Mouse (Mus musculus) neural tube, embryonic 13.5 days (tissue): ENCODE data around the gene Atp6v1fnb. TPM values are rescaled to one million over a fixed set of nuclear protein-coding genes. Genes with fewer than 3 reads are reported as not detected.

Experiments
- ATAC-seq: fragments of 200-750 bp; cut with Nextera tagmentation; 2 replicates; pipeline ENCODE4 v1.8.0; 2017; ENCODE audit warnings: low read depth, mild to moderate bottlenecking, moderate TSS enrichment, moderate library complexity
- H3K27ac ChIP-seq: fragments of 300-500 bp; sonication (generic); replicated peaks from 2 replicates; pipeline ENCODE4 v1.5.1; 2015; ENCODE audit warnings: moderate library complexity, mild to moderate bottlenecking, inconsistent platforms
- H3K27me3 ChIP-seq: fragments of 300-500 bp; sonication (generic); 2 replicates; pipeline ENCODE4 v1.6.1; 2015; ENCODE audit warnings: mild to moderate bottlenecking, inconsistent platforms
- H3K36me3 ChIP-seq: fragments of 300-500 bp; sonication (generic); 2 replicates; pipeline ENCODE4 v1.6.1; 2015; ENCODE audit warnings: mild to moderate bottlenecking, inconsistent platforms
- H3K4me1 ChIP-seq: fragments of 300-500 bp; sonication (generic); replicated peaks from 2 replicates; pipeline ENCODE4 v1.6.1; 2015; ENCODE audit warnings: inconsistent platforms
- H3K4me2 ChIP-seq: fragments of 300-500 bp; sonication (generic); 2 replicates; pipeline ENCODE4 v1.6.1; 2015; ENCODE audit warnings: inconsistent platforms, mild to moderate bottlenecking, moderate library complexity
- H3K4me3 ChIP-seq: fragments of 300-500 bp; sonication (generic); 2 replicates; pipeline ENCODE4 v1.5.1; 2015; ENCODE audit warnings: mild to moderate bottlenecking, inconsistent platforms
- H3K9ac ChIP-seq: fragments of 300-500 bp; sonication (generic); 2 replicates; pipeline ENCODE4 v1.6.1; 2015; ENCODE audit warnings: moderate library complexity, mild to moderate bottlenecking, inconsistent platforms
- H3K9me3 ChIP-seq: fragments of 300-500 bp; sonication (generic); 2 replicates; pipeline ENCODE4 v1.6.1; 2016; ENCODE audit warnings: inconsistent platforms
- WGBS: fragments of 180-500 bp; shearing (Covaris S2); methylation state at CpG from one replicate; pipeline ENCODE4 v1.1.7; 2015; 5-methylcytosine and 5-hydroxymethylcytosine counted together
- polyA plus RNA-seq: library from polyadenylated mRNA; unstranded; fragments of >200 nt; fragmentation: Nextera tagmentation; extraction: Ambion mirVana; gene quantifications from 2 replicates; pipeline ENCODE4 v1.2.1, GENCODE M21; 2015

The Atp6v1fnb gene
- polyA plus RNA-seq, 1 experiment from 2014 or later: not detected

- Histone ChIP-seq H3K4me1 (peaks cover 59% of the 10 kb centered on the region), H3K36me3 (no peaks in the 10 kb centered on the region), H3K27ac (peak overlapping the region; percentile 89), H3K9me3 (no peaks in the 10 kb centered on the region), H3K4me2 (peak overlapping the region; percentile 71), H3K27me3 (peaks cover 42% of the 10 kb centered on the region), H3K9ac (peak overlapping the region; percentile 71), H3K4me3 (peak overlapping the region; percentile 49)
- peak; percentile 76 for ATAC-seq
- 2% methylated on average over 6 of the region's 6 CpGs for WGBS
Observed at GRCm38 (mm10) chr6:29435940-29436451, 35.2 kb upstream of the Atp6v1fnb start.

GRCm38 (mm10) chr6:29436461-29436934, 34.7 kb upstream of the Atp6v1fnb start:
- peak overlapping the region; percentile 89 for H3K27ac ChIP-seq
- peaks cover 39% of the 10 kb centered on the region for H3K27me3 ChIP-seq
- H3K4me3 ChIP-seq: peak overlapping the region; percentile 49
- peak overlapping the region; percentile 71 for H3K9ac ChIP-seq
- H3K9me3 ChIP-seq: no peaks in the 10 kb centered on the region
- H3K36me3 ChIP-seq: no peaks in the 10 kb centered on the region
- H3K4me1 ChIP-seq: peaks cover 56% of the 10 kb centered on the region
- H3K4me2 ChIP-seq: peak overlapping the region; percentile 71
- WGBS: 4% methylated on average over 11 of the region's 11 CpGs
- ATAC-seq: peak; percentile 60

GRCm38 (mm10) chr6:29439251-29439650, 32.0 kb upstream of the Atp6v1fnb start:
- Histone ChIP-seq H3K27me3 (peaks cover 11% of the 10 kb centered on the region), H3K9ac (no peak overlapping the region), H3K27ac (no peak overlapping the region), H3K4me1 (peaks cover 31% of the 10 kb centered on the region), H3K4me2 (no peak overlapping the region), H3K9me3 (no peaks in the 10 kb centered on the region), H3K4me3 (no peak overlapping the region), H3K36me3 (0 out of 2 replicates have a peak, but pooled peaks cover 10% of the 10 kb centered on the region)
- no peak for ATAC-seq
- 83% methylated on average over 4 of the region's 4 CpGs for WGBS

- 86% methylated on average over 6 of the region's 6 CpGs for WGBS
- Histone ChIP-seq H3K4me2 (no peak overlapping the region), H3K4me3 (no peak overlapping the region), H3K9me3 (no peaks in the 10 kb centered on the region), H3K36me3 (0 out of 2 replicates have a peak, but pooled peaks cover 10% of the 10 kb centered on the region), H3K4me1 (peaks cover 25% of the 10 kb centered on the region), H3K27ac (no peak overlapping the region), H3K27me3 (peaks cover 6% of the 10 kb centered on the region), H3K9ac (no peak overlapping the region)
- ATAC-seq: no peak
Observed at GRCm38 (mm10) chr6:29439789-29440188, 31.4 kb upstream of the Atp6v1fnb start.

GRCm38 (mm10) chr6:29444773-29445172, 26.5 kb upstream of the Atp6v1fnb start:
- WGBS: 70% methylated on average over 11 of the region's 11 CpGs
- no peaks in the 10 kb centered on the region for H3K9me3 ChIP-seq
- no peaks in the 10 kb centered on the region for H3K4me1 ChIP-seq
- no peak overlapping the region for H3K4me2 ChIP-seq
- H3K36me3 ChIP-seq: peaks cover 45% of the 10 kb centered on the region
- H3K27me3 ChIP-seq: no peaks in the 10 kb centered on the region
- no peak overlapping the region for H3K9ac ChIP-seq
- H3K4me3 ChIP-seq: no peak overlapping the region
- ATAC-seq: no peak
- no peak overlapping the region for H3K27ac ChIP-seq

GRCm38 (mm10) chr6:29445354-29445753, 25.9 kb upstream of the Atp6v1fnb start:
- 95% methylated on average over 7 of the region's 7 CpGs for WGBS
- no peak overlapping the region for H3K4me2 ChIP-seq
- H3K4me1 ChIP-seq: no peaks in the 10 kb centered on the region
- no peak overlapping the region for H3K4me3 ChIP-seq
- H3K27ac ChIP-seq: no peak overlapping the region
- peaks cover 45% of the 10 kb centered on the region for H3K36me3 ChIP-seq
- no peaks in the 10 kb centered on the region for H3K27me3 ChIP-seq
- no peak for ATAC-seq
- no peak overlapping the region for H3K9ac ChIP-seq
- H3K9me3 ChIP-seq: no peaks in the 10 kb centered on the region

GRCm38 (mm10) chr6:29449858-29450257, 21.4 kb upstream of the Atp6v1fnb start:
- ATAC-seq: no peak
- no peak overlapping the region for H3K9ac ChIP-seq
- peaks cover 47% of the 10 kb centered on the region for H3K36me3 ChIP-seq
- WGBS: 34% methylated on average over 4 of the region's 4 CpGs
- no peak overlapping the region for H3K4me2 ChIP-seq
- no peaks in the 10 kb centered on the region for H3K9me3 ChIP-seq
- H3K4me1 ChIP-seq: no peaks in the 10 kb centered on the region
- H3K27me3 ChIP-seq: no peaks in the 10 kb centered on the region
- H3K4me3 ChIP-seq: no peak overlapping the region
- no peak overlapping the region for H3K27ac ChIP-seq

GRCm38 (mm10) chr6:29450667-29451066, 20.6 kb upstream of the Atp6v1fnb start:
- Histone ChIP-seq H3K27ac (no peak overlapping the region), H3K4me2 (no peak overlapping the region), H3K27me3 (no peaks in the 10 kb centered on the region), H3K9me3 (no peaks in the 10 kb centered on the region), H3K9ac (no peak overlapping the region), H3K36me3 (peaks cover 52% of the 10 kb centered on the region), H3K4me3 (no peak overlapping the region), H3K4me1 (no peaks in the 10 kb centered on the region)
- ATAC-seq: no peak
- 95% methylated on average over 6 of the region's 6 CpGs for WGBS

- ATAC-seq: no peak
- WGBS: 59% methylated on average over 7 of the region's 7 CpGs
- Histone ChIP-seq H3K27ac (no peak overlapping the region), H3K9me3 (no peaks in the 10 kb centered on the region), H3K4me3 (no peak overlapping the region), H3K4me2 (no peak overlapping the region), H3K27me3 (no peaks in the 10 kb centered on the region), H3K36me3 (peaks cover 14% of the 10 kb centered on the region; the same call in 1 of the 2 replicates), H3K4me1 (no peaks in the 10 kb centered on the region), H3K9ac (no peak overlapping the region)
Observed at GRCm38 (mm10) chr6:29461502-29461901, 9.7 kb upstream of the Atp6v1fnb start.

- Histone ChIP-seq H3K4me1 (peaks cover 3% of the 10 kb centered on the region), H3K36me3 (peaks cover 8% of the 10 kb centered on the region; the same call in 1 of the 2 replicates), H3K27ac (no peak overlapping the region), H3K9me3 (no peaks in the 10 kb centered on the region), H3K9ac (no peak overlapping the region), H3K4me3 (no peak overlapping the region), H3K4me2 (no peak overlapping the region), H3K27me3 (no peaks in the 10 kb centered on the region)
- no peak for ATAC-seq
- 81% methylated on average over 3 of the region's 3 CpGs for WGBS
Observed at GRCm38 (mm10) chr6:29463388-29463787, 7.8 kb upstream of the Atp6v1fnb start.

GRCm38 (mm10) chr6:29467583-29468354, 3.5 kb upstream of the Atp6v1fnb start, which contains the start of gene Atp6v1f:
Gene Atp6v1f, plus strand, starts transcription at chr6:29467718.
- no peaks in the 10 kb centered on the region for H3K9me3 ChIP-seq
- H3K4me1 ChIP-seq: peaks cover 13% of the 10 kb centered on the region
- peak within 1 kb of the TSS; percentile 74 for H3K27ac ChIP-seq
- no peaks in the 10 kb centered on the region for H3K27me3 ChIP-seq
- H3K36me3 ChIP-seq: peaks cover 24% of the 10 kb centered on the region
- peak within 1 kb of the TSS; percentile 78 for H3K4me2 ChIP-seq
- peak within 1 kb of the TSS; percentile 69 for H3K4me3 ChIP-seq
- H3K9ac ChIP-seq: peak within 1 kb of the TSS; percentile 79
- ATAC-seq: peak; percentile 96
- under 1% methylated on average over 39 of the region's 39 CpGs for WGBS

- H3K9me3 ChIP-seq: no peaks in the 10 kb centered on the region
- peak overlapping the region; percentile 79; the same call in 1 of the 2 replicates for H3K9ac ChIP-seq
- no peak for ATAC-seq
- H3K4me2 ChIP-seq: peak overlapping the region; percentile 78
- H3K4me1 ChIP-seq: peaks cover 17% of the 10 kb centered on the region
- H3K27me3 ChIP-seq: no peaks in the 10 kb centered on the region
- WGBS: 93% methylated on average over 3 of the region's 3 CpGs
- H3K4me3 ChIP-seq: peak overlapping the region; percentile 69
- peaks cover 24% of the 10 kb centered on the region for H3K36me3 ChIP-seq
- no peak overlapping the region for H3K27ac ChIP-seq
Observed at GRCm38 (mm10) chr6:29468851-29469250, 2.4 kb upstream of the Atp6v1fnb start.
